Mouse (Mus musculus) heart, postnatal 10 days (tissue): Measurements from ENCODE around the gene Ptdss2. TPM values are rescaled to one million over a fixed set of nuclear protein-coding genes. Genes with fewer than 3 reads are reported as not detected.

Source experiments
- DNase-seq, 2 experiments: peaks; one replicate each; pipeline ENCODE4 v3.0.0; 2021
- intact Hi-C: fragments of 180-260 bp; cut with DNase I; formaldehyde crosslinking; loops from one replicate; pipeline ENCODE4 v1.15.1; 2025
- total RNA-seq, 2 experiments: library from RNA; stranded (reverse); gene quantifications; 2 replicates each; pipeline ENCODE4 v1.2.3; 2021

The Ptdss2 gene
- total RNA-seq, 2 experiments from 2014 or later, result 37.4 to 45.9 TPM

DNA sequence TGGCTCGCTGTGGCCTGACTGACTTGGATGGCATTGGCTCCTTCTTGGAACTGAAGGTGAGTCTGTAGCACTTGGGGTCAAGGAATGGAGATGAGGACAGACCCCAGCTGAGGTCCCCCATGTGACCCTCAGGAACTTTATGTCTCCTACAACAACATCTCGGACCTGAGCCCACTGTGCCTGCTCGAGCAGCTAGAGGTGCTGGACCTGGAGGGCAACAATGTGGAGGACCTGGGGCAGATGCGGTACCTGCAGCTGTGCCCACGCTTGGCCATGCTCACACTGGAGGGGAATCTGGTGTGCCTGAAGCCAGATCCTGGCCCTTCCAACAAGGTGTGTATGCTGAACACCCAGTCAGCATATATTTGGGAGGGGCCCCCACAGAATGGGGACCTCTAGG, 83.3 kb downstream of the Ptdss2 start:
- DNase-seq, result no peak
- intact Hi-C loops, result no loop called here

DNA sequence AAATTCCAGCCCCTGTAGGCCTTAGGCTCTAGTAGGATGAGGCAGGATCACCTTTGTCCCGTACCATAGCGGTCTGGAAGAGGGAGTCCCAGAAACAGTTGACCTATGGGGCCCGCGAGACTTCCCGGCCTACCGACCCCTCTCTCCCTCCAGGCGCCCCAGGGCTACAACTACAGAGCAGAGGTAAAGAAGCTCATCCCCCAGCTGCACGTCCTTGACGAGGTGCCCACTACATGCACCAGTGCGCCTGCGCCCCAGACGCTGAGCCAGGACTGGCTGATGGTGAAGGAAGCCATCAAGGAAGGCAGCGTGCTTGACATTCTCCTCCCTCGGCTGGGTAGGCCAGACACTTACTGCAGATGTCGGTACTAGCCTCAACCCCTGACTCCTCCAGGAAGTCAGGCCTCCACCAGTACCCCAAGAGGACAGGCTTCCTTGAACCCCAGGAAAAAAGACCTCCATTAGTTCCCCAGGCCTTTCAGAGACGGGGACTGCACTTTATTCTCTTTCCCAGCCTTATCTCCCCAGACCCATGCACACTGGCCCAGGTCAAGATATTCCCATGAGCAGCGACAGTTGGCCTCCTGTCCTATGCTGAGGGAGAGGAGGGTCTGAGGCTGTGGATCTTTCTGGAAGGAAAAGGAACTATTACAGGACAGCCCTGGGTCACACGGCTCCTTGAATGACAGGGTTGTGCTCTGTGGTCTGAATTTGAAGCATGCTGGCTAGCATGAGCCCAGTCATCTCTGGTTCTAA, 84.2 kb downstream of the Ptdss2 start:
- intact Hi-C loops, result no loop called here

More for the DNA sequence above, 84.2 kb downstream of the Ptdss2 start:
- no peak for DNase-seq

Other genes with a start within 250 kb of the Ptdss2 start
- gene Psmd13, start 240.4 kb upstream of the Ptdss2 start, total RNA-seq, result 100 to 1,000 TPM; 111 to 114 TPM
- gene Sirt3, start 240.1 kb upstream of the Ptdss2 start, total RNA-seq, result 10 to 100 TPM; 53.4 to 58.2 TPM
- 1,000 to 10,000 TPM; 1,771 to 1,883 TPM for gene Cox8b, start 221.9 kb upstream of the Ptdss2 start, total RNA-seq
- not detected for gene Nlrp6, start 201.5 kb upstream of the Ptdss2 start, total RNA-seq
- gene Pgghg, start 181.0 kb upstream of the Ptdss2 start, total RNA-seq, result 1 to 10 TPM; 7.7 to 8.6 TPM
- gene Ifitm5, start 172.1 kb upstream of the Ptdss2 start, total RNA-seq, result 1 to 10 TPM in 1 of 2 experiments, not detected in 1; 1.1 TPM
- gene Gm45717, start 166.4 kb upstream of the Ptdss2 start, total RNA-seq, result not detected
- 100 to 1,000 TPM; 168 to 187 TPM for gene Ifitm2, start 166.4 kb upstream of the Ptdss2 start, total RNA-seq
- gene Ifitm1, start 155.2 kb upstream of the Ptdss2 start, total RNA-seq, result 1 to 10 TPM; 2.4 to 3.8 TPM
- gene Ifitm3, start 111.6 kb upstream of the Ptdss2 start, total RNA-seq, result 100 to 1,000 TPM; 104 to 117 TPM
- gene Ifitm6, start 104.5 kb upstream of the Ptdss2 start, total RNA-seq, result under 1 TPM in 1 of 2 experiments, not detected in 1; 0.69 TPM
- not detected for gene Gm17387, start 93.3 kb upstream of the Ptdss2 start, total RNA-seq
- gene B4galnt4, start 61.3 kb upstream of the Ptdss2 start, total RNA-seq, result under 1 TPM in 1 of 2 experiments, not detected in 1; 0.22 TPM
- gene Pkp3, start 44.2 kb upstream of the Ptdss2 start, total RNA-seq, result under 1 TPM in 1 of 2 experiments, not detected in 1; 0.24 TPM
- 1 to 10 TPM; 6.7 to 8.2 TPM for gene Sigirr, start 21.8 kb upstream of the Ptdss2 start, total RNA-seq
- under 1 TPM; 0.10 to 0.14 TPM for gene Ano9, start 4.6 kb upstream of the Ptdss2 start, total RNA-seq
- 10 to 100 TPM; 72.9 to 75.3 TPM for gene Rnh1, start 50.5 kb downstream of the Ptdss2 start, total RNA-seq
- gene Hras, start 71.6 kb downstream of the Ptdss2 start, total RNA-seq, result 100 to 1,000 TPM; 102 to 114 TPM
- gene Lrrc56, start 71.8 kb downstream of the Ptdss2 start, total RNA-seq, result 1 to 10 TPM; 3.3 to 4.0 TPM
- gene Lmntd2, start 91.7 kb downstream of the Ptdss2 start, total RNA-seq, result not detected
- 1 to 10 TPM; 1.9 to 4.9 TPM for gene Rassf7, start 93.5 kb downstream of the Ptdss2 start, total RNA-seq
- gene Phrf1, start 106.4 kb downstream of the Ptdss2 start, total RNA-seq, result 10 to 100 TPM; 46.1 to 47.4 TPM
- gene Irf7, start 144.1 kb downstream of the Ptdss2 start, total RNA-seq, result 1 to 10 TPM; 1.7 TPM
- gene Cdhr5, start 154.4 kb downstream of the Ptdss2 start, total RNA-seq, result not detected
- gene Sct, start 156.8 kb downstream of the Ptdss2 start, total RNA-seq, result under 1 TPM in 1 of 2 experiments, not detected in 1; 0.48 TPM
- gene Drd4, start 169.6 kb downstream of the Ptdss2 start, total RNA-seq, result not detected
- 10 to 100 TPM; 25.0 to 27.0 TPM for gene Deaf1, start 205.3 kb downstream of the Ptdss2 start, total RNA-seq
- gene Tmem80, start 205.4 kb downstream of the Ptdss2 start, total RNA-seq, result 10 to 100 TPM; 13.5 to 14.7 TPM
- 1 to 10 TPM; 2.8 to 3.0 TPM for gene Eps8l2, start 216.5 kb downstream of the Ptdss2 start, total RNA-seq